Mouse (Mus musculus): ENCODE measurements around the gene Nabp1. TPM values are rescaled to one million over a fixed set of nuclear protein-coding genes. Genes with fewer than 3 reads are reported as not detected.

Gene Nabp1
- total and polyA plus RNA-seq, 3 experiments: 5.4 to 10.0 TPM; not detected in 1

GRCm38 (mm10) chr1:51463038-51463437 lies 15.2 kb downstream of the Nabp1 start:
- H3K36me3 ChIP-seq (ENCODE audit: control insufficient read depth in 1 of 2, insufficient read depth in 2 of 2, low read length in 2 of 2): no peaks in the 10 kb centered on the region
- no peak overlapping the region for H3K9ac ChIP-seq (ENCODE audit: control insufficient read depth, low read depth, low read length, poor library complexity, severe bottlenecking)
- no peaks in the 10 kb centered on the region for H3K79me2 ChIP-seq (ENCODE audit: control insufficient read depth, insufficient read depth, low read length, poor library complexity)
- H3K27ac ChIP-seq (ENCODE audit: control insufficient read depth, low read depth, low read length): no peak overlapping the region
- no peaks in the 10 kb centered on the region for H3K4me1 ChIP-seq (ENCODE audit: control insufficient read depth in 1 of 2, insufficient read depth in 2 of 2, low read length in 2 of 2)
- H3K9me3 ChIP-seq (replicated peaks; ENCODE audit: insufficient read depth, low read length): no peaks in the 10 kb centered on the region
- no peak overlapping the region for H3K4me3 ChIP-seq (ENCODE audit: control insufficient read depth in 1 of 2, insufficient read depth in 1 of 2, low read depth in 2 of 2, low read length in 2 of 2)
- no peak for DNase-seq (ENCODE audit: low read depth, low spot score)
- no peak for TF ChIP-seq HCFC1 (IDR thresholded peaks at IDR 0.05; ENCODE audit: low read depth, low read length)
- TF ChIP-seq POLR2A (IDR thresholded peaks at IDR 0.05; ENCODE audit: control insufficient read depth in 1 of 2, insufficient read depth in 1 of 2, low read depth in 1 of 2, low read length in 2 of 2, poor library complexity in 1 of 2): no peak
- TF ChIP-seq TCF12 (IDR thresholded peaks at IDR 0.05; ENCODE audit: low read depth, low read length): no peak
- TF ChIP-seq USF2 (IDR thresholded peaks at IDR 0.05; ENCODE audit: borderline replicate concordance in 1 of 2, insufficient read depth in 1 of 2, low read depth in 1 of 2, low read length in 2 of 2): no peak
- no peak for TF ChIP-seq GABPA (IDR thresholded peaks at IDR 0.05; ENCODE audit: low read depth, low read length)
- TF ChIP-seq GATA1 (IDR thresholded peaks at IDR 0.05; ENCODE audit: low read depth, low read length): no peak
- no peak for TF ChIP-seq ETS1 (IDR thresholded peaks at IDR 0.05; ENCODE audit: low read depth, low read length)
- TF ChIP-seq UBTF (IDR thresholded peaks at IDR 0.05; ENCODE audit: borderline replicate concordance, insufficient read depth, low read depth, low read length): no peak
- TF ChIP-seq POLR2AphosphoS2 (IDR thresholded peaks at IDR 0.05; ENCODE audit: low read length): no peak
- TF ChIP-seq JUND (IDR thresholded peaks at IDR 0.05; ENCODE audit: low read depth, low read length): no peak
- TF ChIP-seq TAL1 (IDR thresholded peaks at IDR 0.05; ENCODE audit: low read length): no peak
- no peak for TF ChIP-seq MYB (IDR thresholded peaks at IDR 0.05; ENCODE audit: low read depth, low read length)
- TF ChIP-seq MYC (IDR thresholded peaks at IDR 0.05; ENCODE audit: low read depth, low read length): no peak
- no peak for TF ChIP-seq ZC3H11A (IDR thresholded peaks at IDR 0.05; ENCODE audit: low read depth, low read length)
- TF ChIP-seq SIN3A (IDR thresholded peaks at IDR 0.05; ENCODE audit: low read length): no peak
- no peak for TF ChIP-seq EP300 (IDR thresholded peaks at IDR 0.05; ENCODE audit: low read depth in 1 of 2, low read length in 2 of 2)
- TF ChIP-seq MAFK (IDR thresholded peaks at IDR 0.05; ENCODE audit: borderline replicate concordance, low read depth, low read length): no peak
- no peak for TF ChIP-seq USF1 (IDR thresholded peaks at IDR 0.05; ENCODE audit: low read depth, low read length)
- TF ChIP-seq MXI1 (IDR thresholded peaks at IDR 0.05; ENCODE audit: low read depth, low read length): no peak
- TF ChIP-seq TBP (IDR thresholded peaks at IDR 0.05; ENCODE audit: low read depth, low read length): no peak
- 0 out of 4 replicates have a peak, but pooled peaks cover 0 to 1% of the 10 kb centered on the region in 2 experiments for H3K27me3 ChIP-seq (ENCODE audit: control insufficient read depth in 1 of 2, insufficient read depth in 2 of 2, low read length in 2 of 2)

- H3K9me3 ChIP-seq (replicated peaks; ENCODE audit: insufficient read depth, low read length): no peaks in the 10 kb centered on the region
- no peaks in the 10 kb centered on the region for H3K79me2 ChIP-seq (ENCODE audit: control insufficient read depth, insufficient read depth, low read length, poor library complexity)
- TF ChIP-seq SMC3 (IDR thresholded peaks at IDR 0.05; ENCODE audit: low read depth, low read length) (peak; percentile 95), CTCF (IDR thresholded peaks at IDR 0.05 in 2 of 3, conservative IDR thresholded peaks at IDR 0.05 in 1 of 3; ENCODE audit: control insufficient read depth in 1 of 3, insufficient read depth in 1 of 3, low read depth in 2 of 3, low read length in 3 of 3, poor library complexity in 1 of 3, severe bottlenecking in 1 of 3) (peak; percentile 53 to 89 (median 83)), SIN3A (IDR thresholded peaks at IDR 0.05; ENCODE audit: low read length) (no peak), ZC3H11A (IDR thresholded peaks at IDR 0.05; ENCODE audit: low read depth, low read length) (peak; percentile 82), RAD21 (IDR thresholded peaks at IDR 0.05; ENCODE audit: low read depth, low read length) (peak; percentile 75)
- no peak overlapping the region for H3K27ac ChIP-seq (ENCODE audit: control insufficient read depth, low read depth, low read length)
- peak; percentile 84 for DNase-seq (ENCODE audit: low read depth, low spot score)
- no peak overlapping the region for H3K4me3 ChIP-seq (ENCODE audit: control insufficient read depth in 1 of 2, insufficient read depth in 1 of 2, low read depth in 2 of 2, low read length in 2 of 2)
- no peak overlapping the region for H3K9ac ChIP-seq (ENCODE audit: control insufficient read depth, low read depth, low read length, poor library complexity, severe bottlenecking)
- no peaks in the 10 kb centered on the region for H3K36me3 ChIP-seq (ENCODE audit: control insufficient read depth in 1 of 2, insufficient read depth in 2 of 2, low read length in 2 of 2)
- no peaks in the 10 kb centered on the region for H3K4me1 ChIP-seq (ENCODE audit: control insufficient read depth in 1 of 2, insufficient read depth in 2 of 2, low read length in 2 of 2)
- H3K27me3 ChIP-seq (ENCODE audit: control insufficient read depth in 1 of 2, insufficient read depth in 2 of 2, low read length in 2 of 2): 0 out of 4 replicates have a peak, but pooled peaks cover 2% of the 10 kb centered on the region in 2 experiments
Measured at GRCm38 (mm10) chr1:51458731-51459450, 19.3 kb downstream of the Nabp1 start.

All from MEL (cell line).